Mouse (Mus musculus) cerebellum, adult 2 months (tissue): ENCODE results near the gene Sprn.

ENCODE experiments used
- CTCF ChIP-seq: fragments of 200-500 bp; IDR thresholded peaks from 2 replicates; pipeline ENCODE4 v1.5.1; 2011; ENCODE audit warnings: low read depth, mild to moderate bottlenecking, control low read depth, low read length, moderate library complexity, borderline replicate concordance; ENCODE audit not compliant: insufficient read depth
- POLR2A ChIP-seq: fragments of 200-500 bp; IDR thresholded peaks from 2 replicates; pipeline ENCODE4 v1.6.1; 2011; ENCODE audit warnings: low read length, control low read depth, borderline replicate concordance; ENCODE audit not compliant: insufficient read depth

- no peak for TF ChIP-seq POLR2A
- peak; percentile 25; the same call in 1 of the 2 replicates for TF ChIP-seq CTCF
These were observed 34.0 kb upstream of the Sprn start for GRCm38 (mm10) chr7:140188391-140189328.
